Mouse (Mus musculus): Measurements from ENCODE around the gene Tmem121.

DNA sequence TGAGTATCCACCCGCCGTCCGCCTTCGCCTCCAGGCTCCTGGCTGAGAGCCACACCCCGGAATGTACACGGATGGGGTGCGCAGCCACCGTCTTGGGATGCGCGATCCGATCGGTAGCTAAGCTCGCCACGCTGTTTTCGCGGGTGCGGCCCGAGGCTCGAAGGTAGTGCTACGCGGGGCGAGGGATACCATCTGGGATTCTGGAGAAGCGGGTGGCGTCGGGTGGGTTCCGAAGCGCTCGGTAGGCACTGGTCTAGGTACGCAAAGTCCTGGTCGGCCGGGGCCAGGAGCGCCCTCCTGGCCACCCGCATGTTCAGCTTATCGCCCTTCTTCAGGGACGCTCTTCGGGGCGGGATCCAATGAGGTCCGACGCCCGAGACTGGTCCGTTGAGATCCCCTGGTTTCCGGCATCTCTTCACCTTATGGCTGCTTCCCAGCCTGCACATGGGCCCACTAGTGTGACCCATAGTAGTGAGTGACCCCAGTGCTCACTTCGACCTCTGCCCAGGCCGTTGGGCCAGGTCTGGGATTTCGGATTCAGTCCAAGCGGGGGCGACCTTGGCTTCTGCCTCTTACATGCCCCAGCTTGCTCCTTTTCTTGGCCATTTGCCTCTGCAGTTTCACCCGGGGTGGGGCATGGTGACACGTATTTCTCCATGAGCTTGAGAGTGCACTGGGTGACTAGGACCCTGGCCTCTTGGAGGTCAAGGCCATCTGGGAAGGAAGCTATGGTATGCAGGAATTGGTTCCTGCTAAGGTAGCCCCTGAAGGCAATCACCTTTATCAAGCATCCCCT lies 44.9 kb upstream of the Tmem121 start:
- TF ChIP-seq GATA1 (IDR thresholded peaks at IDR 0.05; ENCODE audit: borderline replicate concordance, low read length) (no peak), FLI1 (IDR thresholded peaks at IDR 0.05; ENCODE audit: low read length) (no peak)
